Mouse (Mus musculus): ENCODE data around the gene Kcnk4.

DNA sequence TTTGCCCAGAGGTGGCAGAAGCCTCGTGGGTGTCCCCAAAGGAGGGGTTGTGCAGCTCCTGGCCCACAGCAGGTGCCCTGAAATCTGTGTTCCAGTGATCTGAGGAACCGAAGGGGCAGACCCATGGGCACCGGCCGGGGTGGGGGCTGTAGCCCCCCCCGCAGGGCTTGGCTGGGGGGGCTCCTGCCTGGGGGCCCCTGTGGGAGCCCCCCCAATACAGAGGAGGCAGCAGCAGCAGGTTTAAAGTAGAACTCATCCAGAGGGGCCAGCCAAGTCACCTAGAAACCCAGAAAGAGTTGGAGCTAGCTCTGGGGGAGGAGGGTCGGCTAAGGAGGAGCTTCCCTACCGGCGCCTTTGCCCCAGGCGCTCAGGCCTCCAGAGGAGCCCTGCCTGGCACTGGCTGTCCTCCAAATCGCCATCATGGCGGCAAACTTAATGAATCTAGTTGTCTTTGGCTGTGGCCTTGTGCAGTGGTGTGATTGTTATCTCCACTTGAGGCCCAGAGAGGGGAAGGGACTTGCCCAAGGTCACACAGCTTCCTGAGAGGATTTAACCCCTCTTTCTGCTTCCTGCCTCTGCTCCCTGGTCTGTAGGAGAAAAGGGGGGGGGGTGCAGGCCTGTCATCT lies 36.3 kb upstream of the Kcnk4 start:
- TF ChIP-seq CTCF (IDR thresholded peaks at IDR 0.05) (no peak), EP300 (IDR thresholded peaks at IDR 0.05) (no peak)
